Mouse (Mus musculus) neural tube, embryonic 14.5 days (tissue): ENCODE measurements at regions not wholly inside any gene's neighbourhood (a gene's known extent, or its start where the extent isn't known, plus 50 kb on each side); places are given as distances from the start of the nearest gene placed in this dataset.
A peak's percentile ranks its signal among the peaks of the same experiment; 100 is the strongest.

Experiments
- ATAC-seq: fragments of 200-750 bp; cut with Nextera tagmentation; 2 replicates; pipeline ENCODE4 v1.8.0; 2017; ENCODE audit warnings: low read depth, mild to moderate bottlenecking, moderate TSS enrichment, moderate library complexity
- H3K27ac ChIP-seq: fragments of 300-500 bp; sonication (generic); 2 replicates; pipeline ENCODE4 v1.5.1; 2014; ENCODE audit warnings: low read depth, mild to moderate bottlenecking, control low read depth, low read length, moderate library complexity, mixed read lengths
- H3K27me3 ChIP-seq: fragments of 300-500 bp; sonication (generic); 2 replicates; pipeline ENCODE4 v1.6.1; 2014; ENCODE audit warnings: low read length; ENCODE audit not compliant: control insufficient read depth, insufficient read depth
- H3K36me3 ChIP-seq: fragments of 300-500 bp; sonication (generic); 2 replicates; pipeline ENCODE4 v1.6.1; 2014; ENCODE audit warnings: low read length, mixed read lengths; ENCODE audit not compliant: control insufficient read depth, insufficient read depth
- H3K4me1 ChIP-seq: fragments of 300-500 bp; sonication (generic); 2 replicates; pipeline ENCODE4 v1.6.1; 2014; ENCODE audit warnings: low read length; ENCODE audit not compliant: control insufficient read depth, insufficient read depth
- H3K4me2 ChIP-seq: fragments of 300-500 bp; sonication (generic); 2 replicates; pipeline ENCODE4 v1.6.1; 2014; ENCODE audit warnings: mild to moderate bottlenecking, low read depth, low read length, control low read depth
- H3K4me3 ChIP-seq: fragments of 300-500 bp; sonication (generic); 2 replicates; pipeline ENCODE4 v1.5.1; 2014; ENCODE audit warnings: low read depth, low read length, control low read depth, mixed read lengths
- H3K9ac ChIP-seq: fragments of 300-500 bp; sonication (generic); replicated peaks from 2 replicates; pipeline ENCODE4 v1.6.1; 2014; ENCODE audit warnings: low read depth, mild to moderate bottlenecking, control low read depth, low read length, mixed read lengths
- H3K9me3 ChIP-seq: fragments of 300-500 bp; sonication (generic); 2 replicates; pipeline ENCODE4 v1.6.1; 2016; ENCODE audit warnings: low read length; ENCODE audit not compliant: control insufficient read depth
- WGBS: fragments of 180-500 bp; shearing (Covaris S2); extraction: QIAGEN DNeasy Blood & Tissue Kit; methylation state at CpG from one replicate; pipeline ENCODE4 v1.1.7; 2014; 5-methylcytosine and 5-hydroxymethylcytosine counted together

DNA sequence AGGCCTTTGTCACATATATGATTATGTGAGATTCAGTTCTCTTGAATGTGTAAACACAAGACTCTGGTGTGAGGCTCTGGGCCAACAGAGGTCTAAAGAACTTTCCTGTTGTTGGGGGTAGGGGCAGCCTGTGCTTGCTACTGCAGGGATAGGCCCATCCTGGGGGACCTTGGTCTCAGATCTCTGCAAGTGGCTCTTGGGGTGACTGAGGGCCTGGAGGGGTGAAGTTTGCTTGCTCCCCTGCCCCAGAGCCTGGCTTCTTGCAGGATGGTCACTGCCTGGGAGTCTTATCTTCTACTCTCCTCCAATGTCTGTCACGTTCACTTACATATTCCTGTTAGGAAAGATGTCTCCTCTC lies 121.8 kb upstream of the Arhgap5 start:
- Histone ChIP-seq H3K27me3 (no peaks in the 10 kb centered on the region), H3K4me1 (peaks cover 19% of the 10 kb centered on the region; the same call in 1 of the 2 replicates), H3K9me3 (no peaks in the 10 kb centered on the region), H3K27ac (no peak overlapping the region), H3K9ac (no peak overlapping the region), H3K4me3 (no peak overlapping the region), H3K36me3 (no peaks in the 10 kb centered on the region), H3K4me2 (no peak overlapping the region)
- no peak; the same call in 1 of the 2 replicates for ATAC-seq
- WGBS = 56% methylated on average over 1 of the region's 1 CpGs

DNA sequence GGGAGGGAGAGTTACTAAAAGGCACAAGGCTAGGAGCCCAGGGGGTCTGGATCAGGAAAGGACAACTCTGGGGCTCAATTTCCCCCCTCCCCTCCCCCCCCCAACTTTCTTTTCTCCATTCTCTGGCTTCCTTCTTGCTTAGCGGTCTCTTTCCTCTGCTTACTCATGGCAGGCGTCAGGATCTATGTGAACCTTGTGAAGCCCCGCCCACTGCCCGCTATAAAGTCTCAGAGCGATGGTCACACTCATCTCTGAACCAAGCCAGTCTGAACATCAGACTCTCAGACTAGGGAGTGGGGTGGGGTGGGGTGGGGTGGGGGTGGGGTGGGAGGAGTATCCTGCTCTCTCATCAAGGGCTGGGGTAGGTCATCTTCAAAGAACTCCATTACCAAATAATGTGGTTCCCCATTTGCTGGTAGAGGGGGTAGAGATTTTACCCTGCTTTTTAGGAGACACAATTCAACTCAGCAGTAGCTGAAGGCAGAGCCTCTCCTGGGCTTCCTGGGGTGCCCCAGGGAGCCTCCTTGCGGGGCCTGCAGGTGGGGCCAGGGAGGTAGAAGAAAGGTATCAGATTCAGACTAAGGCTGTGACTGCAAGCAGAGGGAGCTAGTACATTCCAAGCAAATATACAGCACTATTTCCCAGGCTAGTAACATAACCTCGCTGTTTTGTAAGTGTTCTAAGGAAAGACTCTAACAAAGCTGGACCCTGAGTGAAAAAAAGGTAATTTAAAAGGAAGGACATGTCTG lies 120.8 kb upstream of the Arhgap5 start:
- no peaks in the 10 kb centered on the region for H3K27me3 ChIP-seq
- peaks cover 19% of the 10 kb centered on the region; the same call in 1 of the 2 replicates for H3K4me1 ChIP-seq
- H3K27ac ChIP-seq = no peak overlapping the region
- no peak overlapping the region for H3K9ac ChIP-seq
- 1% methylated on average over 7 of the region's 7 CpGs for WGBS
- H3K4me3 ChIP-seq = no peak overlapping the region
- H3K9me3 ChIP-seq = no peaks in the 10 kb centered on the region
- H3K36me3 ChIP-seq = no peaks in the 10 kb centered on the region
- no peak for ATAC-seq
- no peak overlapping the region; the same call in 1 of the 2 replicates for H3K4me2 ChIP-seq

DNA sequence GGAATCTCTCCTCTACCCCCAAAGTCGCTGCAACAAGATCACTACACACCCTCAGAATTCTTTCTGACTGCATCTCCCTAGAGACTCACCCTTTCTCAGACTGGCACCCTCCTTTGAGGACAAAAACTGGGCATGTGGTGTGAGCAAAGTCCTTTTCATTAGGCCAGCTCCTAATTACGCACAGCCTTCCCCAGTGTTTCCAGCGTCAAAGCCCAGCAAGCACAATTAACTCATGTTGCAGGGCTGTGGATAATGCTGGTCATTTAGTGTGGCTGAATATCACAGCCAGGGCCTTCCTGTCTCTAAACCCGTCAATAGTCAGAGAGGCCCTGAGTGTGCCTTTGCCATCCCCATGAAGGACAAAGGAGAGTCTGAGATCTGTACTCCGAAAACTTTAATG lies 114.2 kb upstream of the Arhgap5 start:
- Histone ChIP-seq H3K9ac (no peak overlapping the region), H3K4me3 (no peak overlapping the region), H3K4me1 (peaks cover 11% of the 10 kb centered on the region; the same call in 1 of the 2 replicates), H3K36me3 (no peaks in the 10 kb centered on the region), H3K4me2 (no peak overlapping the region), H3K27me3 (no peaks in the 10 kb centered on the region), H3K9me3 (no peaks in the 10 kb centered on the region), H3K27ac (no peak overlapping the region)
- ATAC-seq = peak; percentile 25; the same call in 1 of the 2 replicates
- 24% methylated on average over 5 of the region's 5 CpGs for WGBS

DNA sequence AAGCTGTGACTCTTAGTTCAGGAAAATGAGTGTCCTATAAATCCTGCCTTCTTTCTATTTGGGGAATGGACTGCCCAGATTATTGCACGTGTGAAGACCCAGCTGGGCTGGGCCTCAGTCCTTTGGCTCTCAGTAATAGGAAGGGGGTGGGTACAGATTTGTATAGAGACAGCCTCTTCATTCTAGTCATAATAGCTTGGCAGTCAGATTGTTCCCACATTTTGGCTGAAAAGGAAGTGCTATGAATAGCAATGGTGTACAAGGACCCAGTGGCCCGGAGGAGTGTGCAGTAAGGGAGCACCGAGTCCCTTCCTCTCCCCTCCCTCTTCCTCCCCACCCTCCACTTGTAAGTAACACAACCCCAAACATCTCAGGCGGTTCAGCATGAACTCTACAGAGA lies 113.5 kb upstream of the Arhgap5 start:
- H3K9ac ChIP-seq = no peak overlapping the region
- no peaks in the 10 kb centered on the region for H3K27me3 ChIP-seq
- no peaks in the 10 kb centered on the region for H3K9me3 ChIP-seq
- ATAC-seq = 0 out of 2 replicates have a peak, but pooled peaks have one; percentile 58
- 30% methylated on average over 4 of the region's 4 CpGs for WGBS
- H3K4me1 ChIP-seq = peaks cover 14% of the 10 kb centered on the region; the same call in 1 of the 2 replicates
- no peak overlapping the region for H3K27ac ChIP-seq
- H3K4me2 ChIP-seq = no peak overlapping the region
- H3K36me3 ChIP-seq = no peaks in the 10 kb centered on the region
- no peak overlapping the region for H3K4me3 ChIP-seq

DNA sequence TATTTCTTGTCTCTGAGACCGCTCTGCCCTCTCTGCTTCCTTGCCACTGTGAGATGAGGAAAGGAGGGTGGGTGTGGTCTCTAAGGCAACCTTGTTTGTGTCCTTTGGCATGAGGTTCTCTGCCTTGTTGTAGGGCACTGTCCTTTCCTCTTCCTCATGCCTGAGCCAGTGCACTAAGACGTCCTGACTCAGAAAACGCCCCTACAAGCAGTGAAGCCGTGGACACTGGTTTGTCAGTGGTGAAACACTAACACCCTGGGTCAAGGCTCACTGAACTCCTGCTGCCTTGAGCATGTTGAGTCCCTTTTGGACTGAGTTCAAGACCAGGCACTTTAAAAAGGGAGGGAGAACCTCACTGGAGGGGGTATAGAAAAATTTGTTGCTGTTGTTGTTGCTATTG lies 111.1 kb upstream of the Arhgap5 start:
- Histone ChIP-seq H3K27ac (no peak overlapping the region), H3K4me1 (peaks cover 23% of the 10 kb centered on the region; the same call in 1 of the 2 replicates), H3K36me3 (no peaks in the 10 kb centered on the region), H3K9ac (no peak overlapping the region), H3K27me3 (no peaks in the 10 kb centered on the region), H3K4me3 (no peak overlapping the region), H3K9me3 (no peaks in the 10 kb centered on the region), H3K4me2 (no peak overlapping the region)
- ATAC-seq = no peak
- WGBS = 77% methylated on average over 4 of the region's 4 CpGs

DNA sequence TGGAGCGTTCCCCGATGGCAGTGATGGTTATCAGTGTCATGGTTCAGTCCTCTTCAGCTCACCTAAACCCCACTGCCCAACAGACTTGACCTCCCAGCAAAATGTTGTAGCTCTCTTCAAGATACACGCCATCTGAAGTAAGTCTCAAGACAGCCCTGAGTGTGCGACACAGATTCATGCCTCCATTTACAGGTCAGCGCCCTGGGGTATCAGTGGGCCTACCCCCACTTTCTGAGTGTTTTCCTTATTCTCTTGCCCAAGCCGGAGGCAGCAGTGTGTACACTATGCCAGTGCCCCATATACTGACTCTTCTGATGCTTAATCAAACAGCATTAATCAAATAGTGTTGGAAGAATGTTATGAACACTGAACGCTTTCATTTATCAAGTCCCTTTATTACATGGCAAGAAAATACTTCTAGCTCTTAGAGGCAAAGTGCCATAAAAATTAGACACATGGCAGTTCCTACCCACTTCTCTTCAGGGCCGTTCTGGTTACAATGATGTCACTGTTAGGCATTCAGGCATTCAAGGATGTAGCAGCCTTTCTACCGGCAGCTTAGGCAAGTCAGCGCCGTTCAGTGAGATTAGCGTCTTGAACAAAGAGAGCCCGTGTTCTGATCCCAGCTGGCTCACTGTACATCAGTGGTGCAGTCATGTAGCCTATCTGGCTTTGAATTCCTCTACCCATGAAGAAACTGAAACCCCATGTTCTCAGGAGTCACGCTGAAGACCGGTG lies 109.6 kb upstream of the Arhgap5 start:
- H3K36me3 ChIP-seq = no peaks in the 10 kb centered on the region
- peak; percentile 29; the same call in 1 of the 2 replicates for ATAC-seq
- H3K4me2 ChIP-seq = no peak overlapping the region
- WGBS = 64% methylated on average over 15 of the region's 15 CpGs
- no peaks in the 10 kb centered on the region for H3K27me3 ChIP-seq
- H3K4me3 ChIP-seq = no peak overlapping the region
- no peak overlapping the region for H3K9ac ChIP-seq
- no peaks in the 10 kb centered on the region for H3K9me3 ChIP-seq
- H3K27ac ChIP-seq = no peak overlapping the region
- H3K4me1 ChIP-seq = peaks cover 23% of the 10 kb centered on the region; the same call in 1 of the 2 replicates

DNA sequence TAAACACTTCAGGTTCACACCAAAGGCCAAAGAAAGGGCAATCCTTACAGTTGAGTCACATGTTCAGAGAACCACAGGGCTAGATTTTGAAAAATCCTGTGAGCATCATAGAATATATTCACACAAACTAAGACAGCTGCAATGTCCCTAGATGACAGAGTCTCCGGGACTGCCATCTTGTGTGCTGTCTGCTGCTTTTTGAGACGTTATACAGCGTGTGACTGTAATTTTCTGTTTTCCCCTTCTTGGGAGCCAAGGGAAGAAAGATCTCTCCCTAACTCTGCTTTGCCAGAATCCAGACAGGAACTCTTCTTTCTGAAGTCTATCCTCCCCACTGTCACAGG lies 109.1 kb upstream of the Arhgap5 start:
- H3K9ac ChIP-seq = no peak overlapping the region
- H3K9me3 ChIP-seq = no peaks in the 10 kb centered on the region
- no peak overlapping the region for H3K27ac ChIP-seq
- H3K27me3 ChIP-seq = no peaks in the 10 kb centered on the region
- H3K36me3 ChIP-seq = no peaks in the 10 kb centered on the region
- no peak overlapping the region for H3K4me3 ChIP-seq
- peaks cover 20% of the 10 kb centered on the region; the same call in 1 of the 2 replicates for H3K4me1 ChIP-seq
- no peak for ATAC-seq
- no peak overlapping the region for H3K4me2 ChIP-seq
- 86% methylated on average over 3 of the region's 3 CpGs for WGBS

DNA sequence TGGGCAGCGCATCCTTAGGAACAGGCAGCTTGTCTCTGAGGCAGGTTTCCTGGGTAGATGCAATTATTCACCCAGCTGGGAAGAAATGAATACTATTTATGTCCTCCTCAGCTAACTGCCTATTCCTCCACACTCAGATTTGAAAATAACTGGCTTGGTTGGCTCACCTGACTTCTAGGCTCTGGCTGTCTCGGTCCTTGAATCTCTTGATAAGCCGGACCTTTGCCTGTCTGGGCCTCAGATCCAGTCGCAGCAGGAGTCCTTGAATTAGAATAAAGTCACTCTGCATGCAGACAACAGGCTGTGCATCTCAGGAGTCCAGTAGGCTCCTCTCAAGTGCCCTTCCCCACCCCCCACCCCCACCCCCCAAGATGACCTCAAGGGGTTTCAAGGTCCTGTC lies 108.7 kb upstream of the Arhgap5 start:
- H3K9ac ChIP-seq = no peak overlapping the region
- H3K4me1 ChIP-seq = peaks cover 20% of the 10 kb centered on the region; the same call in 1 of the 2 replicates
- no peaks in the 10 kb centered on the region for H3K9me3 ChIP-seq
- H3K36me3 ChIP-seq = no peaks in the 10 kb centered on the region
- no peaks in the 10 kb centered on the region for H3K27me3 ChIP-seq
- WGBS = 53% methylated on average over 4 of the region's 4 CpGs
- no peak overlapping the region for H3K27ac ChIP-seq
- H3K4me3 ChIP-seq = no peak overlapping the region
- no peak overlapping the region for H3K4me2 ChIP-seq
- no peak for ATAC-seq

DNA sequence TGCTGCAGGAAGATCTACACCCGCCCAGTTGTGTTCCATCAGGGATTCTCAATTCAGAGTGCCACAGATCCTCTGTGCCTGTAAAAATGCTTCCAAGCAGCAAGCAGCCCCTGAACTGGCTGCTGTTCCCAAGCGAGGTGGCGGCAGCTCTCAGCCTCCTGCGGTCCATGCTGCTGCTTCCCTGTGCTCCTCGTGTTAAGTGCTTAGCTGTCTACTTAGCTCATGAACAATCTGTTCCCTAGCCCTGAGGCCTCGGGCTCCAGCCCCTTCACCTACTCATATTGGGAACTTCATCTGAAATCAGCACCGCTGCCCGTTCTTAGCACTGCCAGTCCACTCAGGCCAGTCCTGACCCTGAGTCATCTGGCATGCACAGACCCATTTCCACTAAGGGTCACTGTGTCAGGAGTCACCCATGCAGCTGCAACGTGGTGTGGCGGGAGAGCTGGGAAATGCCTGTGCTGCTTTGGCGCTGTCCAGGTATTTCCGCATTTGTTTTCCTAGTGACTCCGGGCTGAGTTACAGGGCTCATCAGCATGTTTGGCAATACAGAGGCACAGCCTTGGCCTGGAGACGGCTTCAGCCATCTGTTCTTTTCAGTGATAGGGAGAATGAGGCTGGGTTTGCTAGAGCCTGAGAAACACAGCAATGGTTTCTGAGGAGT lies 107.5 kb upstream of the Arhgap5 start:
- no peaks in the 10 kb centered on the region for H3K9me3 ChIP-seq
- no peaks in the 10 kb centered on the region for H3K27me3 ChIP-seq
- WGBS = 56% methylated on average over 14 of the region's 14 CpGs
- peak; percentile 50; the same call in 1 of the 2 replicates for ATAC-seq
- no peaks in the 10 kb centered on the region for H3K36me3 ChIP-seq
- no peak overlapping the region for H3K4me2 ChIP-seq
- H3K27ac ChIP-seq = no peak overlapping the region
- no peak overlapping the region for H3K4me3 ChIP-seq
- peaks cover 20% of the 10 kb centered on the region; the same call in 1 of the 2 replicates for H3K4me1 ChIP-seq
- H3K9ac ChIP-seq = no peak overlapping the region
